Mouse (Mus musculus): ENCODE results near the gene T. TPM values are rescaled to one million over a fixed set of nuclear protein-coding genes. Genes with fewer than 3 reads are reported as not detected.
A peak's percentile ranks its signal among the peaks of the same experiment; 100 is the strongest.
"Not testable (repeated sequence)": the region's sequence is repeated elsewhere in the genome, so short reads cannot be mapped to it uniquely, and the experiment has no call there.

The T gene
- total RNA-seq (2021): under 1 TPM in 1 of 2 experiments, not detected in 1; 0.51 TPM

GRCm38 (mm10) chr17:8433978-8434960, at the start of gene T:
Gene T, plus strand, starts transcription at chr17:8434423.
- intact Hi-C loops (cut with DNase I): no loop called here
- DNase-seq (ENCODE audit: extremely low spot score in 1 of 2, low spot score in 2 of 2): peak in 1 of 2 experiments; percentile 39

- intact Hi-C loops (cut with DNase I): loop anchor here (5.0 kb wide), 1 partner anchor 37 kb away; no protein-coding TSS in a partner anchor
- no peak for DNase-seq (ENCODE audit: extremely low spot score in 1 of 2, low spot score in 2 of 2)
Observed at GRCm38 (mm10) chr17:8385441-8385840, 48.8 kb upstream of the T start.

DNA sequence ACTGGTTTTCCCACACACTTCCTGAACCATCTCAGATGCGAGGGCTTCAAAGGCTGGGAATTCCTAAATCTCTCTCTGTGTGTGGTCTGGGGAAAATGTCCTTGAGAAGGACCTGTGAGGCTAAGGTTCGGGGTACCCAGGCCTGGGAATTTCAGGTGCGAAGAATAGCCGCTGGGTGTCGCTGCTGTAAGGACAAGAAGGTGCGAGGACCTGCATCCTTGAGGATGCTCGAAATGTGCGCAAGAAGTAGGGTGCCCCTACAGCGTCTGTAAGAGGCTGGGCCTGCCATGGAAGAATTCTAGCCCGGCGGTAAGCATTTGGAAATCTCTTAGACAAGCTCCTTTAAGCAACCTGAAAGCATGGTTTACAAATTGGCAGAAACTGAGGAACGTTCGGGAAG, 45.8 kb upstream of the T start:
- DNase-seq (ENCODE audit: extremely low spot score in 1 of 2, low spot score in 2 of 2): peak in 1 of 2 experiments; percentile 63
- intact Hi-C loops (cut with DNase I): loop anchor here (2.0 to 5.0 kb wide), 2 partner anchors 34 to 72 kb away; no protein-coding TSS in a partner anchor

DNA sequence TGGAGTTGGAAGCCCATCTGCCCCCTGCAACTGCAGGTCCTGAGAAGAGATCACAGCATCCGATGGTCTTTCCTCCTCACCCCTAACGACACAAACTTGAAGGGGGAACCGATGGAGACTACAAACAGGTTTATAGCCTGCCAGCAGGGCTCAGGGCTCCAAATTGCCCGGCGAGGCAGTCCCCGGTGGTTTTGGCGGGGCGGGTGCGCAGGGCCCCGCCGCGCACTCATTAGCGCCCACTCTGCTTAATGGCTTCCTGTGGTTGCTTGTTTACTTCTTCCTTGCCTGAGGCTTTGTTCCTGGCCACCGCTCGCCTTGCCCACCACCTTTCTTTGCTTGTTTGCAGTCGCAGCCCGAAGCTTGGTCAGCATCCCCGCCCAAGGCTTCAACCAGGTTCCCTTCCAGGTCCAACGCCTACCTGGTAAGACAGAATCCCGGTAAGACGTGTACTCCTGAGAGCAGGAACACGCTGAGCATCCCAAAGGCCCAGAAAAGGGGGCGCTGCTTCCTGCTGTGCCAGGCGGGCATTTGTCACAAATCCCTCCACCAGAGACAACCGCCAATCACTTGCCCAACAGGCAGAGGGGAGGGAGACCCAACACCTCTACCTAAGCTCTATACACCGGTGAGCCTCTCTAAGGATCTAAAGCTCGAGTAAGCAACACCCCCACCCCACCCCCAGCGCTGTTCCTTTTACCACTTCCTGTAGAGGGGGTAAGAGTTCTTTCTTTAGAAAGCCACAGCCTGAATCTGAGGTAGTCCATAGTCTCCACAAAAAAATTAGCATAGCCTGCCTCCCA, 45.0 kb upstream of the T start:
- intact Hi-C loops (cut with DNase I): loop anchor here (2.0 to 5.0 kb wide), 2 partner anchors 33 to 72 kb away; no protein-coding TSS in a partner anchor

GRCm38 (mm10) chr17:8389790-8390095, 44.5 kb upstream of the T start:
- intact Hi-C loops (cut with DNase I): loop anchor here (2.0 to 10.0 kb wide), 3 partner anchors 33 to 205 kb away; no protein-coding TSS in a partner anchor
- no peak for DNase-seq (ENCODE audit: extremely low spot score in 1 of 2, low spot score in 2 of 2)

More for the DNA sequence above, 45.0 kb upstream of the T start:
- no peak for DNase-seq (ENCODE audit: extremely low spot score in 1 of 2, low spot score in 2 of 2)

- intact Hi-C loops (cut with DNase I): loop anchor here (10.0 kb wide), 1 partner anchor 204 kb away; no protein-coding TSS in a partner anchor
- no peak for DNase-seq (ENCODE audit: extremely low spot score in 1 of 2, low spot score in 2 of 2)
Observed at GRCm38 (mm10) chr17:8390487-8390886, 43.7 kb upstream of the T start.

DNA sequence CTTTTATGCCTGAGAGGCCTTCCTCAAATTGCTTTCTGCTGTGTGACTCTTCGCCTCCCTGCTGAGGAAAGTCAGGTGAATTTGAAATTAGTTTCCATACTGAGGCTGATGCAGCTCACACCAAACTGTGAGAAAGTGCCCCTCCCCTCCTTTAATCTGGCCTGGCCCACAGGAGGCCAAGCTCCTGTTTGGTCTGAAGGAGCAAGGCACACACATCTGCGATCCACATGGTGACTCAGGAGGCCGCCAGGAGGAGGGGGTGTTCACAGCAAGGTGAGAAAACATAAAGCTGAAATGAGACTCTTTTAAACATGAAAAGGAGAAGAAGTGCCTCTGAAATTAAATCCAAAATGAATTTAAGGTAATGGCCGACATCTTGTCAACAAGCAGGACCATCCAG, 37.9 kb upstream of the T start:
- no peak for DNase-seq (ENCODE audit: extremely low spot score in 1 of 2, low spot score in 2 of 2)
- intact Hi-C loops (cut with DNase I): loop anchor here (10.0 kb wide), 1 partner anchor 198 kb away; no protein-coding TSS in a partner anchor

- no peak for DNase-seq (ENCODE audit: extremely low spot score in 1 of 2, low spot score in 2 of 2)
- intact Hi-C loops (cut with DNase I): loop anchor here (10.0 kb wide), 1 partner anchor 197 kb away; no protein-coding TSS in a partner anchor
Observed at GRCm38 (mm10) chr17:8397946-8398345, 36.3 kb upstream of the T start.

GRCm38 (mm10) chr17:8403932-8404331, 30.3 kb upstream of the T start:
- intact Hi-C loops (cut with DNase I); DNase-seq (ENCODE audit: extremely low spot score in 1 of 2, low spot score in 2 of 2): not testable (repeated sequence)

DNA sequence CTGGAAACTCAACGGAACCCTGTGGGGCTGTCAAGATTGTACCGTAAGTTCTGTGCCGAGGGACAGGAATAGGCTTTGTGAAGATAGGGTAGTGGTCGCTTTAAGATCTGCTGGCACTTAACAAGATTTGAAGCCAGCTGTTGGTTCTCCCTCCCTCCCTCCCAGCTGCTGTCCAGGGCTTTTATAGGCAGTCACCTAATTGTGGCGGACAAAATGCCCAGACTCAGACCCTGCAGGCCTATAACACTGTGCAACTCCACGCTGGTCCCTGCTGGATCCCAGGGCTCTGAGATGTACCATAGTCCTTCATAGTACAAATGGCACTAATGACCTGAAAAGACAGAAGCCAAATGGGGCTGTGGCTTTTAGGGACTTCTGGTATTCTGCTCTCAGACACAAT, 27.9 kb upstream of the T start:
- no peak for DNase-seq (ENCODE audit: extremely low spot score in 1 of 2, low spot score in 2 of 2)
- intact Hi-C loops (cut with DNase I): no loop called here

- DNase-seq (ENCODE audit: extremely low spot score in 1 of 2, low spot score in 2 of 2); intact Hi-C loops (cut with DNase I): not testable (repeated sequence)
Observed at GRCm38 (mm10) chr17:8408002-8408401, 26.2 kb upstream of the T start.

GRCm38 (mm10) chr17:8408589-8409295, 25.5 kb upstream of the T start:
- DNase-seq (ENCODE audit: extremely low spot score in 1 of 2, low spot score in 2 of 2): no peak
- intact Hi-C loops (cut with DNase I): no loop called here

DNA sequence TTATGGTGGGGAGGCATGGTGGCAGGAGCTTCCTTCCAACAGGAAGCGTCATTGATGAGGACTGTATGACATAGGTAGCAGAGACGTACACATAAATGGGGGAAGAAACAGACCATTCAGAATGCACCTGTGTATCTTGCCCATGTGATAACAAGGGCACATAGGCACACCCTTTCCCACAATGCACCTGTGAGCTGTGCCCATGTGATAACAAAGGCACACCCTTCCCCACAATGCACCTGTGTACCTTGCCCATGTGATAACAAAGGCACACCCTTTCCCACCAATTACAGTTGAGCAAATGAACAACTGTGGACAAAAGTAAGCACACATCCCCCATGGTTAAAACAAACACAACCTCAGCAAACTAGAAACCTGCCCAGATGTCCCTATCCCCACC, 23.9 kb upstream of the T start:
- intact Hi-C loops (cut with DNase I): no loop called here
- no peak for DNase-seq (ENCODE audit: extremely low spot score in 1 of 2, low spot score in 2 of 2)

DNA sequence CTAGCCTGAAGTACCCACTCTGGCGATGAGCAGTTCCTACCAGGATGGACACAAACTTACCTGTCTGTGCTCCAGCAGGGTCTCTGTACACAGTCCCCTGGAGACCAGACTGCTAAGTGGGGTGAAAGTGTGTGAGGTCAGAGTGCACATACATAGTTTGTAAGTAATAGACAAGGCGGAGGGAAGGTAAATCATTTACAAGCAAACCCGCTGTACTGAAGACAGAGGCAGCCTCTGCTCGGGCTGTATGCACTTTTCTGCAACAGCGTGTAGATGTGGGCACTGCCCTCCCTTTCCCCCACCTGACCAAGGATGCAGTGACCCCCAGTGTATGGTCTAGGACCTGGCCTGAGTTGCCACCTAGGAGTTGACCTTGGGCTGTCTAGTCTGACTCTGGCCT, 20.6 kb upstream of the T start:
- intact Hi-C loops (cut with DNase I): no loop called here
- no peak for DNase-seq (ENCODE audit: extremely low spot score in 1 of 2, low spot score in 2 of 2)

GRCm38 (mm10) chr17:8415533-8415932, 18.7 kb upstream of the T start:
- no peak for DNase-seq (ENCODE audit: extremely low spot score in 1 of 2, low spot score in 2 of 2)
- intact Hi-C loops (cut with DNase I): no loop called here

DNA sequence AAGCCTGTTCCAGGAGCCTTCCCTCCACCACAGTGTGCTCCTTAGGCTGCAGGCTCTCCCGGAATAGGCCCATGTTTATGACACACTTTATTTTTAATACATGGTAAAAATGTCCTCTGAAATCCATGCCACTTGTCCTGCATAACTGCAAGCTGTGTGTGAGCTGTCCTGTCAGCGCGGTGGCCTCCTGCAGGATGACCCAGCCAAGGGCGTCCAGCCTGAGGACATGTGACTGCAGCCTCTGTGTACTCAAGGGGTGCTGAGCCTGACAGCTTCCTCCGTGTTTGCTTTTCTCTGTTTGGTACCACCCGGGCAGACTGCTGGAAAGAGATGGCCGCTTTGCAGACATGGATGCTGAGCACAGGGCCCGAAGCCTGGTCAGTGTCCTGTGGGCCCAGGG, 17.4 kb upstream of the T start:
- no peak for DNase-seq (ENCODE audit: extremely low spot score in 1 of 2, low spot score in 2 of 2)
- intact Hi-C loops (cut with DNase I): no loop called here

- DNase-seq (ENCODE audit: extremely low spot score in 1 of 2, low spot score in 2 of 2): no peak
- intact Hi-C loops (cut with DNase I): loop anchor here (5.0 kb wide), 1 partner anchor 33 kb away; no protein-coding TSS in a partner anchor
Observed at GRCm38 (mm10) chr17:8420739-8421138, 13.5 kb upstream of the T start.

- DNase-seq (ENCODE audit: extremely low spot score in 1 of 2, low spot score in 2 of 2): no peak
- intact Hi-C loops (cut with DNase I): loop anchor here (5.0 kb wide), 1 partner anchor 34 kb away; no protein-coding TSS in a partner anchor
Observed at GRCm38 (mm10) chr17:8421517-8421916, 12.7 kb upstream of the T start.

- DNase-seq (ENCODE audit: extremely low spot score in 1 of 2, low spot score in 2 of 2): no peak
- intact Hi-C loops (cut with DNase I): loop anchor here (5.0 kb wide), 1 partner anchor 36 kb away; no protein-coding TSS in a partner anchor
Observed at GRCm38 (mm10) chr17:8423283-8423682, 10.9 kb upstream of the T start.
